7 mouse cellular contexts compared by ENCODE assay signal in the genomic region with DNA sequence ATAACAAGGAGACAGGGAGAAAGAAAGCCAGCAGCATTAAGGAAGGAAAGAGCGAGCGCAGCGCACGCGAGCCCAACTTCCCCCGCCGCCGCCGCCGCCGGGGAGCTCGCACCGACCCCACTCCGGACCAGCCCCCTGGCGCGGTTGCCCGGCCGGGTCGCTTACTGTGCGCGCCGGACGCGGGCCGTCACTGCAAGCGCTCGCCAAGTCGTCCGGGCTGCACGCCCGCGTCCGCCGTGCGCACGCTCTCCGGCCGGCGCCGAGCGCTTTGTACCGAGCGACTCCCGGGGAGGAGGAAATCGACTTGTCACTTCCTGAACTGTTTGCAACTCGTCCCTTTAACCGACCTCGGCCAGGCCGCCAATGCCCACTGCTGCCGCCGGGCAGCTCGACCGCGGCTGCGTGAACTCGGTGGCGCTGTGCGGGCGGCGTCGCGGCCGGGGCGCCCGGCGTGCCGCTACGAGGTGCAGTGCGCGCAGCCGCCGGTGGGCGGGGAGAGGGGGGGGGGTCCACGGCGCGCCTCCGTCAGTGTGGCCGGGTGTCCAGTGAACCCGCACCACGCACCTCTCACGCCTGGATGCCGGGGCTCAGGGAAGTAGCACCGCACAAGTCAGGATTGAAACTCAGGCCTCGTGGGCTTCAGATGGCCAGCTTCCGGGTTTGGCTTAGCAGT. TPM values are rescaled to one million over a fixed set of nuclear protein-coding genes. Genes with fewer than 3 reads are reported as not detected.
DNase-seq lines count a peak whose midpoint lies in the region; ATAC-seq and TF ChIP-seq lines count a peak whose summit lies in the region.

TSS of gene Fam53b (minus strand) at position 471 of the 673 bp plus-strand sequence.

- peak within 1 kb of the TSS; percentile 67 for H3K9ac ChIP-seq in hindbrain, embryonic 15.5 days

- ATAC-seq in activated CD4-positive, CD25-positive, alpha-beta regulatory T cell, adult 4 months: peak; percentile 4
- peak; percentile 59 for ATAC-seq in hindbrain, embryonic 15.5 days (ENCODE audit: low FRiP score, low read depth)
- peak; percentile 30 for ATAC-seq in megakaryocyte progenitor cell, adult 5-6 weeks (replicated peaks; ENCODE audit: poor library complexity)

- H3K36me3 ChIP-seq in hindbrain, embryonic 15.5 days: no peaks in the 10 kb centered on the region

- peak; percentile 43 for TF ChIP-seq CTCF in gastrocnemius, adult 2 months (IDR thresholded peaks at IDR 0.05)

- no peaks in the 10 kb centered on the region for H3K9me3 ChIP-seq in hindbrain, embryonic 15.5 days

- intact Hi-C loops in gastrocnemius, adult 2 months (cut with DNase I): loop anchor here (1.0 to 10.0 kb wide), 5 partner anchors 36 to 239 kb away; partner anchors contain the start of genes Eef1akmt2 and Oat
- intact Hi-C loops in left cerebral cortex, postnatal 14 days (cut with DNase I): loop anchor here (5.0 kb wide), 1 partner anchor 39 kb away; the partner anchor contains the start of gene Eef1akmt2

- peak; percentile 89 to 91 for DNase-seq in cerebellum, postnatal 25 days
- DNase-seq in gastrocnemius, adult 2 months: peak; percentile 87
- DNase-seq in left cerebral cortex, postnatal 14 days (ENCODE audit: low spot score in 2 of 2): peak; percentile 41 to 69
- DNase-seq in right cerebral cortex, postnatal 36 days (ENCODE audit: low spot score in 2 of 2): peak; percentile 54 to 65

- peak within 1 kb of the TSS; percentile 93 for H3K4me2 ChIP-seq in hindbrain, embryonic 15.5 days

- peak within 1 kb of the TSS; percentile 85 for H3K4me3 ChIP-seq in gastrocnemius, adult 2 months
- peak within 1 kb of the TSS; percentile 63 for H3K4me3 ChIP-seq in hindbrain, embryonic 15.5 days

- H3K27me3 ChIP-seq in hindbrain, embryonic 15.5 days: no peaks in the 10 kb centered on the region

- under 1% methylated on average over 81 of the region's 85 CpGs for WGBS in hindbrain, embryonic 15.5 days

- peaks cover 50% of the 10 kb centered on the region for H3K4me1 ChIP-seq in hindbrain, embryonic 15.5 days (replicated peaks)

- H3K27ac ChIP-seq in gastrocnemius, adult 2 months: peak within 1 kb of the TSS; percentile 98
- peak within 1 kb of the TSS; percentile 89 for H3K27ac ChIP-seq in hindbrain, embryonic 15.5 days (replicated peaks)

RNA-seq across cellular contexts. Expression of gene Fam53b, which starts in this region (rescaled TPM):
- polyA plus RNA-seq in activated CD4-positive, CD25-positive, alpha-beta regulatory T cell, adult 4 months (2017; shearing (Covaris generic)): 10 to 100 TPM; 78.0 to 82.5 TPM
- total RNA-seq in gastrocnemius, adult 2 months (2021): 10 to 100 TPM; 15.3 to 27.4 TPM
- 16.1 and 17.9 TPM in 2 replicates for polyA plus RNA-seq in hindbrain, embryonic 15.5 days (2015; fragmentation: Nextera tagmentation; extraction: Ambion mirVana)
- 10 to 100 TPM; 24.8 to 27.8 TPM for total RNA-seq in left cerebral cortex, postnatal 14 days (2021)
- 16.0 and 21.5 TPM in 2 replicates for total RNA-seq in megakaryocyte progenitor cell, adult 5-6 weeks (2015)
- total RNA-seq in megakaryocyte progenitor cell, adult 5-6 weeks (2017): 12.2 and 15.9 TPM in 2 replicates

Comparison
In these comparisons a context has a peak if more than half of its experiments do, and no peak if none do; other contexts are left out.
1. Peak in every context shown above with its lines: DNase-seq, ATAC-seq, H3K4me3 ChIP-seq and H3K27ac ChIP-seq.
2. ATAC-seq: peak in every context shown above with its lines; median percentile 59 in hindbrain, embryonic 15.5 days; 30 in megakaryocyte progenitor cell, adult 5-6 weeks; 4 in activated CD4-positive, CD25-positive, alpha-beta regulatory T cell, adult 4 months.